Mouse (Mus musculus) MEL (cell line): ENCODE results near the gene Hmgcl. TPM values are rescaled to one million over a fixed set of nuclear protein-coding genes. Genes with fewer than 3 reads are reported as not detected.
A peak's percentile ranks its signal among the peaks of the same experiment; 100 is the strongest.

Experiments used
- DNase-seq: peaks from one replicate; pipeline ENCODE4 v3.0.0; 2011; ENCODE audit warnings: low read depth, low spot score
- H3K27ac ChIP-seq: 2 replicates; pipeline ENCODE4 v1.5.1; 2012; ENCODE audit warnings: low read depth, mild to moderate bottlenecking, control low read depth, low read length, moderate library complexity; ENCODE audit not compliant: control insufficient read depth
- H3K27me3 ChIP-seq, 2 experiments: fragments of 150-350 bp in 1 of 2; sonication (generic) in 1 of 2; 2 replicates each; pipeline ENCODE4 v1.6.1; 2012; ENCODE audit warnings: low read length in 2 of 2, mild to moderate bottlenecking in 2 of 2, improper control_type of control experiment in 1 of 2, moderate library complexity in 1 of 2; ENCODE audit not compliant: insufficient read depth in 2 of 2, control insufficient read depth in 1 of 2
- H3K36me3 ChIP-seq, 2 experiments: 2 replicates each; pipeline ENCODE4 v1.6.1; 2012 to 2014; ENCODE audit warnings: low read length in 2 of 2, improper control_type of control experiment in 1 of 2, inconsistent platforms in 1 of 2, mild to moderate bottlenecking in 1 of 2; ENCODE audit not compliant: insufficient read depth in 2 of 2, control insufficient read depth in 1 of 2
- H3K4me1 ChIP-seq, 2 experiments: fragments of 150-350 bp in 1 of 2; sonication (generic) in 1 of 2; 2 replicates each; pipeline ENCODE4 v1.6.1; 2012; ENCODE audit warnings: low read length in 2 of 2, improper control_type of control experiment in 1 of 2, mild to moderate bottlenecking in 1 of 2; ENCODE audit not compliant: insufficient read depth in 2 of 2, control insufficient read depth in 1 of 2
- H3K4me3 ChIP-seq, 2 experiments: fragments of 150-350 bp in 1 of 2; sonication (generic) in 1 of 2; 2 replicates each; pipeline ENCODE4 v1.5.1; 2012; ENCODE audit warnings: low read depth in 2 of 2, low read length in 2 of 2, mild to moderate bottlenecking in 2 of 2, moderate library complexity in 2 of 2, control low read depth in 1 of 2, improper control_type of control experiment in 1 of 2; ENCODE audit not compliant: control insufficient read depth in 1 of 2, insufficient read depth in 1 of 2
- H3K79me2 ChIP-seq: 2 replicates; pipeline ENCODE4 v1.6.1; 2012; ENCODE audit warnings: mild to moderate bottlenecking, low read length, moderate library complexity; ENCODE audit not compliant: control insufficient read depth, poor library complexity, insufficient read depth
- H3K9ac ChIP-seq: 2 replicates; pipeline ENCODE4 v1.6.1; 2012; ENCODE audit warnings: low read depth, mild to moderate bottlenecking, control low read depth, low read length, moderate library complexity; ENCODE audit not compliant: control insufficient read depth, poor library complexity, severe bottlenecking
- H3K9me3 ChIP-seq: fragments of 150-350 bp; sonication (generic); replicated peaks from 2 replicates; pipeline ENCODE4 v1.6.1; 2012; ENCODE audit warnings: mild to moderate bottlenecking, low read length, improper control_type of control experiment, moderate library complexity; ENCODE audit not compliant: insufficient read depth
- BHLHE40 ChIP-seq: IDR thresholded peaks from 2 replicates; pipeline ENCODE4 v1.6.1; 2012; ENCODE audit warnings: low read depth, mild to moderate bottlenecking, inconsistent platforms, low read length, improper control_type of control experiment, borderline replicate concordance
- CHD2 ChIP-seq: IDR thresholded peaks from 2 replicates; pipeline ENCODE4 v1.6.1; 2011; ENCODE audit warnings: low read length, improper control_type of control experiment
- CTCF ChIP-seq, 3 experiments: IDR thresholded peaks in 2 of 3; conservative IDR thresholded peaks in 1 of 3; 2 replicates each; pipeline ENCODE4 v1.5.1; 2011 to 2012; ENCODE audit warnings: low read length in 3 of 3, low read depth in 2 of 3, mild to moderate bottlenecking in 2 of 3, improper control_type of control experiment in 1 of 3, inconsistent platforms in 1 of 3, mixed read lengths in 1 of 3, moderate library complexity in 1 of 3; ENCODE audit not compliant: control insufficient read depth in 1 of 3, insufficient read depth in 1 of 3, poor library complexity in 1 of 3, severe bottlenecking in 1 of 3
- E2F4 ChIP-seq: IDR thresholded peaks from 2 replicates; pipeline ENCODE4 v1.6.1; 2011; ENCODE audit warnings: low read depth, low read length, improper control_type of control experiment, borderline replicate concordance
- ELF1 ChIP-seq: IDR thresholded peaks from 2 replicates; pipeline ENCODE4 v1.6.1; 2014; ENCODE audit warnings: low read depth, mild to moderate bottlenecking, inconsistent platforms, low read length, improper control_type of control experiment, moderate library complexity
- ETS1 ChIP-seq: IDR thresholded peaks from 2 replicates; pipeline ENCODE4 v1.6.1; 2012; ENCODE audit warnings: low read depth, mild to moderate bottlenecking, inconsistent platforms, low read length, improper control_type of control experiment, moderate library complexity
- GABPA ChIP-seq: IDR thresholded peaks from 2 replicates; pipeline ENCODE4 v1.6.1; 2012; ENCODE audit warnings: low read depth, mild to moderate bottlenecking, inconsistent platforms, low read length, improper control_type of control experiment, moderate library complexity
- GATA1 ChIP-seq: IDR thresholded peaks from 2 replicates; pipeline ENCODE4 v1.6.1; 2011; ENCODE audit warnings: low read depth, low read length, improper control_type of control experiment
- HCFC1 ChIP-seq: IDR thresholded peaks from 2 replicates; pipeline ENCODE4 v1.6.1; 2012; ENCODE audit warnings: low read depth, mild to moderate bottlenecking, inconsistent platforms, low read length, improper control_type of control experiment, moderate library complexity
- JUND ChIP-seq: IDR thresholded peaks from 2 replicates; pipeline ENCODE4 v1.6.1; 2011; ENCODE audit warnings: low read depth, mild to moderate bottlenecking, improper control_type of control experiment, low read length
- KAT2A ChIP-seq: conservative IDR thresholded peaks from 2 replicates; pipeline ENCODE4 v1.6.1; 2012; ENCODE audit warnings: low read depth, low read length, improper control_type of control experiment, inconsistent platforms
- MAX ChIP-seq: IDR thresholded peaks from 2 replicates; pipeline ENCODE4 v1.6.1; 2011; ENCODE audit warnings: low read length, improper control_type of control experiment
- MAZ ChIP-seq: IDR thresholded peaks from 2 replicates; pipeline ENCODE4 v1.6.1; 2012; ENCODE audit warnings: low read depth, mild to moderate bottlenecking, inconsistent platforms, low read length, improper control_type of control experiment
- MEF2A ChIP-seq: IDR thresholded peaks from 2 replicates; pipeline ENCODE4 v1.6.1; 2014; ENCODE audit warnings: low read depth, mild to moderate bottlenecking, inconsistent platforms, low read length, improper control_type of control experiment; ENCODE audit not compliant: poor library complexity, insufficient replicate concordance, severe bottlenecking; ENCODE audit errors: extremely low read depth
- MXI1 ChIP-seq: IDR thresholded peaks from 2 replicates; pipeline ENCODE4 v1.6.1; 2011; ENCODE audit warnings: mild to moderate bottlenecking, low read depth, low read length, improper control_type of control experiment
- MYB ChIP-seq: IDR thresholded peaks from 2 replicates; pipeline ENCODE4 v1.6.1; 2011; ENCODE audit warnings: mild to moderate bottlenecking, low read depth, low read length, improper control_type of control experiment
- MYC ChIP-seq: IDR thresholded peaks from 2 replicates; pipeline ENCODE4 v1.6.1; 2011; ENCODE audit warnings: low read depth, mild to moderate bottlenecking, low read length, improper control_type of control experiment, moderate library complexity
- NELFE ChIP-seq: IDR thresholded peaks from 2 replicates; pipeline ENCODE4 v1.6.1; 2011; ENCODE audit warnings: low read depth, low read length, improper control_type of control experiment
- POLR2A ChIP-seq, 2 experiments: IDR thresholded peaks; 2 replicates each; pipeline ENCODE4 v1.6.1; 2011 to 2012; ENCODE audit warnings: low read length in 2 of 2, mild to moderate bottlenecking in 2 of 2, control low read depth in 1 of 2, improper control_type of control experiment in 1 of 2, low read depth in 1 of 2, moderate library complexity in 1 of 2; ENCODE audit not compliant: control insufficient read depth in 1 of 2, insufficient read depth in 1 of 2, poor library complexity in 1 of 2
- POLR2AphosphoS2 ChIP-seq: IDR thresholded peaks from 2 replicates; pipeline ENCODE4 v1.6.1; 2011; ENCODE audit warnings: low read length, improper control_type of control experiment
- POLR2AphosphoS5 ChIP-seq: IDR thresholded peaks from 2 replicates; pipeline ENCODE4 v1.6.1; 2012; ENCODE audit warnings: low read depth, borderline replicate concordance, mild to moderate bottlenecking, inconsistent platforms, low read length, moderate library complexity, mixed read lengths
- RAD21 ChIP-seq: IDR thresholded peaks from 2 replicates; pipeline ENCODE4 v1.6.1; 2011; ENCODE audit warnings: mild to moderate bottlenecking, low read depth, low read length, improper control_type of control experiment
- RCOR1 ChIP-seq: IDR thresholded peaks from 2 replicates; pipeline ENCODE4 v1.6.1; 2012; ENCODE audit warnings: low read depth, mild to moderate bottlenecking, inconsistent platforms, low read length, improper control_type of control experiment
- SIN3A ChIP-seq: IDR thresholded peaks from 2 replicates; pipeline ENCODE4 v1.6.1; 2012; ENCODE audit warnings: low read length, improper control_type of control experiment, inconsistent platforms
- TAL1 ChIP-seq: IDR thresholded peaks from 2 replicates; pipeline ENCODE4 v1.6.1; 2012; ENCODE audit warnings: mild to moderate bottlenecking, inconsistent platforms, low read length, moderate library complexity, mixed read lengths
- TCF12 ChIP-seq: IDR thresholded peaks from 2 replicates; pipeline ENCODE4 v1.6.1; 2014; ENCODE audit warnings: low read depth, mild to moderate bottlenecking, inconsistent platforms, low read length, improper control_type of control experiment, moderate library complexity
- UBTF ChIP-seq: IDR thresholded peaks from 2 replicates; pipeline ENCODE4 v1.6.1; 2012; ENCODE audit warnings: low read depth, mild to moderate bottlenecking, inconsistent platforms, low read length, improper control_type of control experiment, moderate library complexity, borderline replicate concordance; ENCODE audit not compliant: insufficient read depth
- USF1 ChIP-seq: IDR thresholded peaks from 2 replicates; pipeline ENCODE4 v1.6.1; 2014; ENCODE audit warnings: low read depth, mild to moderate bottlenecking, inconsistent platforms, low read length, improper control_type of control experiment, moderate library complexity
- USF2 ChIP-seq, 2 experiments: IDR thresholded peaks; 2 replicates each; pipeline ENCODE4 v1.6.1; 2011 to 2012; ENCODE audit warnings: improper control_type of control experiment in 2 of 2, low read length in 2 of 2, borderline replicate concordance in 1 of 2, inconsistent platforms in 1 of 2, low read depth in 1 of 2, mild to moderate bottlenecking in 1 of 2; ENCODE audit not compliant: insufficient read depth in 1 of 2
- ZC3H11A ChIP-seq: IDR thresholded peaks from 2 replicates; pipeline ENCODE4 v1.6.1; 2012; ENCODE audit warnings: low read depth, mild to moderate bottlenecking, inconsistent platforms, low read length, improper control_type of control experiment
- ZKSCAN1 ChIP-seq: IDR thresholded peaks from 2 replicates; pipeline ENCODE4 v1.6.1; 2012; ENCODE audit warnings: low read depth, mild to moderate bottlenecking, inconsistent platforms, low read length, improper control_type of control experiment, moderate library complexity
- ZMIZ1 ChIP-seq: IDR thresholded peaks from 2 replicates; pipeline ENCODE4 v1.6.1; 2012; ENCODE audit warnings: low read depth, mild to moderate bottlenecking, inconsistent platforms, low read length, improper control_type of control experiment, moderate library complexity
- ZNF384 ChIP-seq: IDR thresholded peaks from 2 replicates; pipeline ENCODE4 v1.6.1; 2012; ENCODE audit warnings: low read depth, mild to moderate bottlenecking, inconsistent platforms, low read length, improper control_type of control experiment
- polyA plus RNA-seq, 2 experiments: library from polyadenylated mRNA; stranded (reverse) in 1 of 2; unstranded in 1 of 2; fragments of >175 nt in 1 of 2; fragments of >200 nt in 1 of 2; gene quantifications; 2 replicates each; pipeline versions ENCODE4 v1.2.1 to v1.2.4; 2012; ENCODE audit warnings: low replicate concordance in 2 of 2, low read depth in 1 of 2; ENCODE audit not compliant: insufficient read length in 2 of 2, insufficient read depth in 1 of 2, missing spikeins in 1 of 2
- total RNA-seq: library from RNA; depleted of rRNA; stranded (reverse); fragments of 300-350 nt; gene quantifications from 2 replicates; pipeline ENCODE4 v1.2.3, GENCODE M21; 2012

Gene Hmgcl
- total and polyA plus RNA-seq, 3 experiments, result 48.7 to 66.5 TPM; not detected in 1

DNA sequence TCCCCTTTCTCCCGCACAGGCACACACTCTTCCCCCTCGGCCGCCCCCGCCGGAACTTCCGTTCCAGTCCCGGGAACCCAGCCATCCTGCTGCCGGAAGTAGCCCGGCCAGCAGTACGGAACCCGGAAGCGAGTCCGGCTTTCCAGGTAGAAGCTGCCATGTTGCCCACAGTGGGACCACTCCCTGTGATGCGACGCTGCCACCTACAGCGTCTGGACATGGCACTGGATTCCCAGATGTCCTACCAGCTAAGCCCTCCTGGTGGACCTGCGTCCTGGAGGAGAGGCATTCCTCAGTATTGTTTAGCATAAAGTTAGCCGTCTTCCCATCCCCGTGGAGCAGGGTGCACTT is 26.3 kb downstream of the Hmgcl start, which contains the start of gene Lypla2 (continued):
- TF ChIP-seq GABPA, result no peak
- TF ChIP-seq JUND, result no peak
- TF ChIP-seq, all 39 proteins: peak for 17

DNA sequence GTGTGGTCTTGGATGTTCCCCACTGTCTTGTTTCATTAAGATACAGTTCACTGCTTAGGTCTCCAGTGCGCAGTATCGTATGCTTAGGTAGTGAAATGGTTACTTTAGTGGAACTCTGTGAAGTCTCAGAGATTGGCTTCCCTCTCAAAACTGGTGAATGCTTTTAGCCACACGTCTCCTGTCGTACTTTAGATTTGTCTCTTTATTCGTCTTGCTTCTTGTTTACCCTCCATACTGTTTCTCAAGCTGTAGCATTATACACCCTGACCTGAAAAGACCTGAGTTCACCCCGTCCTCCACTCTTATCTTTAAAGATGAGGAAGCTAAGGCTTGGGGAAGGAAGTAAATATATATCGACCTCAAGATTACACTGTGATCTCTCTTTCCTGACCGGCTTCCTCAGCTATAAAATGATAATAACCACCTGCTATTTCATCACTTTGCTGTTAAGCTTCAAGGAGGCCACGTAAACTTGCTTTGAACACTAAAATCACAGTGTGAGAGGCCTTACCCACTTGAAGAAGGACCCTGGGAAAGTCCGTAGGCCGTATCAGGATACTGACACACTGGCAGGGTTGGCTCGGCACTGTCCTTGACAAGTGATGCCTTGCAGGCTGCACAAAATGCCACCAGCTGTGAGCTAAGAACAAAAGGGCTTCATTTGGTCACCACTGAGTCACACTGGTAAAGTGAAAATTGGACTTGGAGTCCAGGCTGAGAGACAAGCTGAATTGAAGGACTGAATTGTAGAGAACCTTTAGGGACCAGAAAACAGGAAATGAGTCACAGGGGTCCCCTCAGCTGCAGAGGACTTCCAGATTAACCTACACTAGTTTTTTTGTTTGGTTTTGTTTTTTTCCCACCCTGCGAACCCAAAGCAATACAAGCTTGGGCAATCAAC is 26.9 kb downstream of the Hmgcl start:
- Histone ChIP-seq H3K36me3 (peaks cover 11% of the 10 kb centered on the region in 2 experiments; a peak in 3 of 4 replicates), H3K27me3 (no peaks in the 10 kb centered on the region), H3K4me3 (peak overlapping the region; percentile 68 to 90), H3K27ac (peak overlapping the region; percentile 95), H3K9me3 (no peaks in the 10 kb centered on the region), H3K9ac (peak overlapping the region; percentile 83), H3K4me1 (peaks cover 0 to 22% of the 10 kb centered on the region in 2 experiments; a peak in 3 of 4 replicates), H3K79me2 (peaks cover 16% of the 10 kb centered on the region)
- peak; percentile 80 for DNase-seq
- TF ChIP-seq UBTF (no peak), KAT2A (peak; percentile 41; the same call in 1 of the 2 replicates), GATA1 (peak; percentile 80), SIN3A (peak; percentile 62), E2F4 (no peak), ZMIZ1 (no peak), RAD21 (no peak), GABPA (no peak), RCOR1 (peak; percentile 61; the same call in 1 of the 2 replicates), HCFC1 (peak; percentile 69), USF2 (IDR thresholded peaks at IDR 0.05; ENCODE audit: borderline replicate concordance in 1 of 2, insufficient read depth in 1 of 2, low read depth in 1 of 2, low read length in 2 of 2) (no peak), NELFE (peak; percentile 53; the same call in 1 of the 2 replicates), ZNF384 (peak; percentile 66), MXI1 (peak; percentile 29; the same call in 1 of the 2 replicates), CHD2 (no peak), ETS1 (peak; percentile 78), POLR2A (IDR thresholded peaks at IDR 0.05; ENCODE audit: control insufficient read depth in 1 of 2, insufficient read depth in 1 of 2, low read depth in 1 of 2, low read length in 2 of 2, poor library complexity in 1 of 2) (peak; percentile 9; a peak in 1 of 4 replicates), POLR2AphosphoS2 (no peak; the same call in 1 of the 2 replicates), POLR2AphosphoS5 (no peak), CTCF (IDR thresholded peaks at IDR 0.05 in 2 of 3, conservative IDR thresholded peaks at IDR 0.05 in 1 of 3; ENCODE audit: control insufficient read depth in 1 of 3, insufficient read depth in 1 of 3, low read depth in 2 of 3, low read length in 3 of 3, poor library complexity in 1 of 3, severe bottlenecking in 1 of 3) (no peak), USF1 (no peak), MYB (peak; percentile 44; the same call in 1 of the 2 replicates), MAZ (no peak), TAL1 (no peak), MYC (no peak), ZC3H11A (no peak), JUND (no peak), MEF2A (no peak), ELF1 (no peak), ZKSCAN1 (no peak), MAX (no peak), TCF12 (peak; percentile 68), BHLHE40 (no peak)
